Mouse (Mus musculus): ENCODE data around the gene Spryd3. TPM values are rescaled to one million over a fixed set of nuclear protein-coding genes. Genes with fewer than 3 reads are reported as not detected.

Gene Spryd3
- polyA plus RNA-seq (2015; fragmentation: Nextera tagmentation; extraction: Ambion mirVana) = 50.8 and 57.4 TPM in 2 replicates

DNA sequence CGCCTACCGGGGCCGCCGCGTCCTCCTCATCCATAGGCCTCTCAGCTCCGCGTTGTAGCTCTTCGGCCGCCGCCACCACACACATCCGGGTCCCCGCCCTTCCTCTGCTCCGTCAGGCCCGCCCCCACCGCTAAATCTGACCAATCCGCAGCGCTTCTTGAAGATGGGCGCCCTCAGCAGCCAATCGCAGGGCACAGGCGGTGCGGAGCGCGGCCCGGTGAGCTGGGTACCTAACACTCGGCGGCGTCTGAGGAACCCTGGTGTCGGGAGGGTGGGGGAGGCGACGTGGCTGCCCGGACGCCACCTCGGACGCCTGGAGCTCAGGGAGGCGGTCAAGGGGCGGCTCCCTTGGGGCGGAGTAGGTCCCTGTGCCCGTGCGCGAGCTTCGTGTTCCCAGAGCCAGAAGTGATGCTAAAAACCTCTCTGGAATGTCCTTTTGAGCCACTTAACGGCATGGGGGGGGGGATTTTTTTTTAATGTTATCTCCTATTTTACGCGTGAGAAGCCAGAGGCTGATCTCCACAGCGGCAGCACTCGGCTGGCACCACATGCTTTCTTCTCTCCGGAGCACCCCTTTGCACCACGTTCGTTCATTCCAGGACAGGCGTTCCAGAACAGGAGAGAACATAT is at the start of gene Spryd3:
TSS of gene Spryd3 (minus strand) at position 106 of the 630 bp plus-strand sequence.
- Histone ChIP-seq H3K27me3 (no peaks in the 10 kb centered on the region), H3K27ac (peak within 1 kb of the TSS; percentile 90), H3K9me3 (no peaks in the 10 kb centered on the region), H3K4me3 (peak within 1 kb of the TSS; percentile 86), H3K36me3 (peaks cover 19% of the 10 kb centered on the region), H3K4me1 (replicated peaks) (peaks cover 21% of the 10 kb centered on the region), H3K9ac (peak within 1 kb of the TSS; percentile 95), H3K4me2 (peak within 1 kb of the TSS; percentile 85)
- ATAC-seq (ENCODE audit: low FRiP score) = peak; percentile 100
- under 1% methylated on average over 45 of the region's 50 CpGs for WGBS

GRCm38 (mm10) chr15:102183076-102183475 is 47.0 kb upstream of the Spryd3 start:
- 88% methylated on average over 3 of the region's 3 CpGs for WGBS
- Histone ChIP-seq H3K27me3 (no peaks in the 10 kb centered on the region), H3K4me2 (no peak overlapping the region), H3K27ac (no peak overlapping the region), H3K4me3 (no peak overlapping the region), H3K9me3 (no peaks in the 10 kb centered on the region), H3K4me1 (replicated peaks) (no peaks in the 10 kb centered on the region), H3K36me3 (peaks cover 36% of the 10 kb centered on the region), H3K9ac (no peak overlapping the region)
- no peak for ATAC-seq (ENCODE audit: low FRiP score)

- Histone ChIP-seq H3K36me3 (peaks cover 29% of the 10 kb centered on the region), H3K4me3 (no peak overlapping the region), H3K4me1 (replicated peaks) (no peaks in the 10 kb centered on the region), H3K27me3 (no peaks in the 10 kb centered on the region), H3K9ac (no peak overlapping the region), H3K4me2 (no peak overlapping the region), H3K27ac (no peak overlapping the region), H3K9me3 (no peaks in the 10 kb centered on the region)
- no peak for ATAC-seq (ENCODE audit: low FRiP score)
- WGBS = 87% methylated on average over 14 of the region's 14 CpGs
These were observed 43.9 kb upstream of the Spryd3 start for GRCm38 (mm10) chr15:102179924-102180323.

- no peak for ATAC-seq (ENCODE audit: low FRiP score)
- no peak overlapping the region for H3K27ac ChIP-seq
- no peak overlapping the region for H3K4me3 ChIP-seq
- H3K9me3 ChIP-seq = no peaks in the 10 kb centered on the region; the same call in 1 of the 2 replicates
- H3K4me1 ChIP-seq (replicated peaks) = no peaks in the 10 kb centered on the region
- H3K36me3 ChIP-seq = peaks cover 26% of the 10 kb centered on the region
- 83% methylated on average over 9 of the region's 9 CpGs for WGBS
- no peak overlapping the region for H3K9ac ChIP-seq
- H3K27me3 ChIP-seq = no peaks in the 10 kb centered on the region
- H3K4me2 ChIP-seq = no peak overlapping the region
These were observed 43.1 kb upstream of the Spryd3 start for GRCm38 (mm10) chr15:102179106-102179505.

DNA sequence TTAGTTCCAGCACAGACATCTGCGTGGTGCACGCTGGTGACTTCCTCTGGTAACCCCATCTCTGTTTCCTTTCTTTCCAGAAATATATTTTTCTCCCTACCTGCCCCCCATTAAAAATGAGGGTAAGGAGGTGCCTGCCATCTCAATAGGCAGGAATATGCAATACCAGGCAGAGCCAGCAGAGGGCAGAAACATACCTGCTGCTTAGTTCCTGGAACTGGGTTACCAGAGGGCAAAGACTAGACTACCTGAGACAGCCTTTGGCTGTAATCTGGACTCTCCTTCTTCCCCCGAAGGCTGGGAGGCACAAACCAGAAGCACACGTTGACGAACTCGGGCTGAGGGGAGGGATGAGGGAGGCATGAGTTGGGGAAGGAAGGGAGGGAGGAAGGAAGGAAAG is 42.2 kb upstream of the Spryd3 start:
- Histone ChIP-seq H3K27ac (no peak overlapping the region), H3K4me1 (replicated peaks) (no peaks in the 10 kb centered on the region), H3K4me2 (no peak overlapping the region), H3K27me3 (no peaks in the 10 kb centered on the region), H3K4me3 (no peak overlapping the region), H3K9ac (no peak overlapping the region), H3K9me3 (no peaks in the 10 kb centered on the region; the same call in 1 of the 2 replicates), H3K36me3 (peaks cover 18% of the 10 kb centered on the region)
- WGBS = 31% methylated on average over 6 of the region's 6 CpGs
- no peak for ATAC-seq (ENCODE audit: low FRiP score)

DNA sequence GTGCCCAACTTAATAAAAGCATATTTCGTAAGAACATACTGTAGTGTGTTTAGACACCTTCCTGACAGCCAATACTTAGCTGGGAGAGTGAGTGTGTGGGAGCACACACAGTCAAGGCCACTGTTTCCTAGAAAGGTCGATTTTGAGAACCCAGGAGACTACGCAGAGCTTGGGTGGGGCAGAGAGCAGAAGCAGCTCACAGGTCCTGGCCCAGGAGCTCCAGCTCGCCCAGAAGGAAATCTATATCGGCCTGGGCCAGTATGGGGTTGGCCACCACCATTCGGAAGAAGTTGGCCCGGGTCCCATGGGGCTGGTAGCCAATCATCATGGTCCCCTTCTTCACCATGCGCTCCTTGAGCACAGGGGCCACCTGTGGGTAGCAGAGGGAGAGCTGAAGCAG is 41.4 kb upstream of the Spryd3 start:
- Histone ChIP-seq H3K9ac (no peak overlapping the region), H3K4me1 (replicated peaks) (no peaks in the 10 kb centered on the region), H3K27me3 (no peaks in the 10 kb centered on the region), H3K36me3 (peaks cover 18% of the 10 kb centered on the region), H3K27ac (no peak overlapping the region), H3K4me2 (no peak overlapping the region), H3K9me3 (no peaks in the 10 kb centered on the region; the same call in 1 of the 2 replicates), H3K4me3 (no peak overlapping the region)
- WGBS = 86% methylated on average over 8 of the region's 8 CpGs
- ATAC-seq (ENCODE audit: low FRiP score) = no peak

GRCm38 (mm10) chr15:102176571-102177316 is 40.7 kb upstream of the Spryd3 start:
- 91% methylated on average over 7 of the region's 7 CpGs for WGBS
- H3K9ac ChIP-seq = no peak overlapping the region
- H3K36me3 ChIP-seq = peaks cover 18% of the 10 kb centered on the region
- H3K4me1 ChIP-seq (replicated peaks) = no peaks in the 10 kb centered on the region
- no peak for ATAC-seq (ENCODE audit: low FRiP score)
- H3K27me3 ChIP-seq = no peaks in the 10 kb centered on the region
- H3K4me3 ChIP-seq = no peak overlapping the region
- no peak overlapping the region for H3K4me2 ChIP-seq
- no peaks in the 10 kb centered on the region; the same call in 1 of the 2 replicates for H3K9me3 ChIP-seq
- H3K27ac ChIP-seq = no peak overlapping the region

- H3K36me3 ChIP-seq = peaks cover 18% of the 10 kb centered on the region
- WGBS = 90% methylated on average over 16 of the region's 16 CpGs
- ATAC-seq (ENCODE audit: low FRiP score) = no peak
These were observed 39.8 kb upstream of the Spryd3 start for GRCm38 (mm10) chr15:102175736-102176319.

DNA sequence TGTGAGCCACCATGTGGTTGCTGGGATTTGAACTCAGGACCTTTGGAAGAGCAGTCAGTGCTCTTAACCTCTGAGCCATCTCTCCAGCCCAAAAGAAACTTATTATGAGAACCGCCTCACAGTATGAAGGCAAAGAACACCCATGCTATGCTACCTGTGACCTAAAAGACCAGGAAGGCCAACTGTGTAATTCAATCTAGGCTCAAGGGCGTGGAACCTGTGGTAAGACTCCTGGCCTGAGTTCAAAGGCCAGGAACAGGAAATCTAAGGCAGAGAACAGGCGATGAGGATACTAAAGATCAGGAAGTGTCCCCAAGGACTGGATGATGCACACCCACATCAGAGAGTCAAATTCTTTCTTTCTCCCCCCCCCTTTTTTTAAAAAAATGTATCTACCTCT is 37.5 kb upstream of the Spryd3 start:
- Histone ChIP-seq H3K9me3 (no peaks in the 10 kb centered on the region; the same call in 1 of the 2 replicates), H3K36me3 (peaks cover 18% of the 10 kb centered on the region), H3K4me3 (no peak overlapping the region), H3K27me3 (no peaks in the 10 kb centered on the region), H3K9ac (no peak overlapping the region), H3K4me2 (no peak overlapping the region), H3K4me1 (replicated peaks) (no peaks in the 10 kb centered on the region), H3K27ac (no peak overlapping the region)
- ATAC-seq (ENCODE audit: low FRiP score) = no peak
- 92% methylated on average over 3 of the region's 3 CpGs for WGBS

More at GRCm38 (mm10) chr15:102175736-102176319, 39.8 kb upstream of the Spryd3 start:
- Histone ChIP-seq H3K4me2 (no peak overlapping the region), H3K9ac (no peak overlapping the region), H3K27me3 (no peaks in the 10 kb centered on the region), H3K9me3 (no peaks in the 10 kb centered on the region; the same call in 1 of the 2 replicates), H3K27ac (no peak overlapping the region), H3K4me1 (replicated peaks) (no peaks in the 10 kb centered on the region), H3K4me3 (no peak overlapping the region)

- no peak overlapping the region for H3K27ac ChIP-seq
- WGBS = 64% methylated on average over 2 of the region's 2 CpGs
- ATAC-seq (ENCODE audit: low FRiP score) = no peak
- H3K9ac ChIP-seq = no peak overlapping the region
- no peaks in the 10 kb centered on the region for H3K36me3 ChIP-seq
- no peaks in the 10 kb centered on the region for H3K27me3 ChIP-seq
- H3K4me3 ChIP-seq = no peak overlapping the region
- H3K4me2 ChIP-seq = no peak overlapping the region
- no peaks in the 10 kb centered on the region for H3K4me1 ChIP-seq (replicated peaks)
- no peaks in the 10 kb centered on the region for H3K9me3 ChIP-seq
These were observed 33.0 kb upstream of the Spryd3 start for GRCm38 (mm10) chr15:102169064-102169463.

- WGBS = 57% methylated on average over 6 of the region's 6 CpGs
These were observed 31.6 kb upstream of the Spryd3 start for GRCm38 (mm10) chr15:102167620-102168021.

GRCm38 (mm10) chr15:102165468-102166100 is 29.6 kb upstream of the Spryd3 start:
- no peak overlapping the region for H3K4me3 ChIP-seq
- WGBS = 61% methylated on average over 6 of the region's 6 CpGs
- H3K9ac ChIP-seq = no peak overlapping the region
- H3K27me3 ChIP-seq = no peaks in the 10 kb centered on the region
- no peaks in the 10 kb centered on the region for H3K36me3 ChIP-seq
- no peak overlapping the region for H3K27ac ChIP-seq
- no peaks in the 10 kb centered on the region for H3K9me3 ChIP-seq
- no peak for ATAC-seq (ENCODE audit: low FRiP score)
- H3K4me1 ChIP-seq (replicated peaks) = no peaks in the 10 kb centered on the region
- no peak overlapping the region for H3K4me2 ChIP-seq

More at GRCm38 (mm10) chr15:102167620-102168021, 31.6 kb upstream of the Spryd3 start:
- ATAC-seq (ENCODE audit: low FRiP score) = no peak
- Histone ChIP-seq H3K4me3 (no peak overlapping the region), H3K4me2 (no peak overlapping the region), H3K27me3 (no peaks in the 10 kb centered on the region), H3K9me3 (no peaks in the 10 kb centered on the region), H3K36me3 (no peaks in the 10 kb centered on the region), H3K9ac (no peak overlapping the region), H3K27ac (no peak overlapping the region), H3K4me1 (replicated peaks) (no peaks in the 10 kb centered on the region)
